Mouse (Mus musculus) cerebellum, adult 9-11 months (tissue): ENCODE measurements around the gene Brd2.
A peak's percentile ranks its signal among the peaks of the same experiment; 100 is the strongest.

ENCODE experiments used
- DNase-seq: peaks from one replicate; pipeline ENCODE4 v3.0.0; 2022

Brd2 gene

GRCm38 (mm10) chr17:34130073-34130947 lies 7.9 kb upstream of the Brd2 start:
- no peak for DNase-seq

GRCm38 (mm10) chr17:34128944-34129791 lies 6.7 kb upstream of the Brd2 start:
- no peak for DNase-seq

DNA sequence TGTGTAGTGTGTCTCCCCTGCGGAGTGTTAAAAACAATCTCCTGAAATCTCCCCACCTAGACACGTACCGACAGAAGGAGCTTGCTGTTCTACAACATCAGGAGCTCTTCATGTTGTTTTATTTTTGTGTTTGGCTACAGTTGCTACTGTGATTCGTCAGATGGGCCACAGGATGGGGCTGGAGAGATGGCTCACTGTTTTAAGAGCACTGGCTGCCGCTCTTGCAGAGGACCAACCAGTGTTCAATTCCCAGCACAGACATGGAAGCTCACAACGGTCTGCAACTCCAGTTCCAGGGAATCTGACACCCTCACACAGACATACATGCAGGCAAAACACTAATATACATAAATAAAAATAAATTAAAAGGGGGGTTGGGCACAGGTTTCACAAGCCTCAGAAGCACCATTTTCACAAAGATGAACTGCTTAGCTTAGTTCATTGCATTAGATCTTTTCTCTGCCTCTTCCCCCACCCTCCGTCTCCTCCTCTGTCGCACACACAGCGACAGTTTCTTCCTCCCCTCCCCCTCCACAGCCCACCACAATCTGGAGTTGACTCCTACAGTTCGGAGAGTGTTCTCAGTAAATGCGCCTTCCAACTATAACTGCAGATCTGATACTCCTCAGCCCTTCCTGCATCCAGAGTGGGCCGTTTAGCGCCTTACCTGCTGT lies 6.0 kb upstream of the Brd2 start:
- DNase-seq, result no peak

DNA sequence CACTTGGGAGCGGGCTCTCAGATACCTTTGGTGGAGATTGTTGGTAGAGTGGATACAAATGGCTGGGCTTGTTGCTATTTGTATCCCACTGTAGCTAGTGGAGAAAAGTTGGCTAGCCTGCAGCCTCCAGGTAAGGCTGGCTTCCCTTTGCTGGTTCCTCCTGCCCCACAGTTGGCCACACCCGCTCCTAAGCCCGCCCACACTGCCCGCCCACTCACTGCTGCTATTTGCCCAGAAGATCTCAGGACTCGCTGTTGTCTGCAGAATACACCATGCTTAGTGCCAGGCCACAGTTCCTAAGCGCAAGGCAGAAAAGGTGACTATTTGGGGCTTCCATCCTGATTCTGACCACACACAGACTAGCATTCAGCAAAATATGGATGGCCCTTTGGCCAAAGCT lies 5.0 kb upstream of the Brd2 start:
- DNase-seq, result peak; percentile 80

DNA sequence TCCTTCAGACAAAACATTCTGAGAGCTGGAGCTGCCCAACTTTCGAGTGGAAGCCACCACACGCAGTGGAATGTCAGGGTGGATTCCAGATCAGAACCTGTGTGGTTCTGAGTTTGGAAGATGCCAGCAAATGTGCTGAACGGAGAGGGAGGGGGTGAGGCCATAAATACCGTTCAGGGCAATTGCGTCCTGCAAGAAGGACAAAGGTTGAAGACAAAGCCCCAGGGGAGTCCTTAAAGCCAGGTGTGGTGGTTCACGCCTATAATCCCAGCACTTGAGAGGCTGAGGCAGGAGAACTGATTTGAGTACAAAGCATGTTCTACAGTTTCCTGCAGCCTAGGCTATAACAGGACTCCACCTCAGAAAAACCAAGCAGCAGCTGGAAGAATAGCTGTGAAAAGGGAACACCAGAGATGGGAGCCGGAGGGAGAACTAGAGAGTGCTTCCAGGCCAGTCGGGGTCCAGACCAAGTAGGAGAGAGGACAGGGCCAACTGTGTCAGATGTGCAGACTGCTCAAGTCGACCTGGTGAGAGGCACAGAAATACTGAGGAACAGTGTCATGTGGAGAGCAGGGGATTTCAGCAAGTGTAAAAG lies 4.5 kb upstream of the Brd2 start:
- no peak for DNase-seq

DNA sequence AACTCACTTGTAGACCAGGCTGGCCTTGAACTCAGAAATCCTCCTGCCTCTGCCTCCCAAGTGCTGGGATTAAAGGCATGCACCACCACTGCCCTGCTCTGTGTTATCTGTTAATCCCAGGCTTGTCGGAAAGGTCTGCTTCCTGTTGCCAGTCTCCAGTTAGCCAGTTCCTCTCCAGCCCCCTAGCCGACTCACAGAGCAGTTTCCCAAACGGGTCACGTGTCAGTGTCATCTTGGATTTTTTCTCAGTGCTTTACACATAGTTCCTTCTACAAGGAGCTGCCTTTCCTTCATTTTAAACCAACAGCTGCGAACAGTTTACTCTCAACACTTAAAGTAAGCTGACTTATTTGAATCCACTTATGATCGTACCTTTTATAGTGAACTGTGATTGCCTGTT lies 2.2 kb upstream of the Brd2 start:
- no peak for DNase-seq

DNA sequence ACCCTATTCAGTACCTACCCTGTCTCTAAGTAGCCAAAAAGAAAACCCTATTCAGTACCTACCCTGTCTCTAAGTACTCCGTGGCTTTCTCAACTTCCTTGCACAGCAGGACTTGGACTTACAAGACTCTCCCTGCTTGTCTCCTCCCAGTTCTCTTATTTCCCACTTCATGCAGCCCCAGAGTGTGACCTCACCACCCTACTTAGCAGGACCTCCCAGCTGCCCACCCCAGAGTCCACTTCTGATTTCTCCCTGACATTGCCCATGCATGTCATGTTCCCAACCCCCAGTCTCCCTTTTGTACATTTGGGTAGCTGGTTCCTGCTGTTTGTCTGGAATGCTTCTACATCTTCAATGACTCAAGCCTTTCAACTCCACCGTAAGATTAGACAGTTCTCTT lies 1.1 kb upstream of the Brd2 start:
- DNase-seq, result no peak

DNA sequence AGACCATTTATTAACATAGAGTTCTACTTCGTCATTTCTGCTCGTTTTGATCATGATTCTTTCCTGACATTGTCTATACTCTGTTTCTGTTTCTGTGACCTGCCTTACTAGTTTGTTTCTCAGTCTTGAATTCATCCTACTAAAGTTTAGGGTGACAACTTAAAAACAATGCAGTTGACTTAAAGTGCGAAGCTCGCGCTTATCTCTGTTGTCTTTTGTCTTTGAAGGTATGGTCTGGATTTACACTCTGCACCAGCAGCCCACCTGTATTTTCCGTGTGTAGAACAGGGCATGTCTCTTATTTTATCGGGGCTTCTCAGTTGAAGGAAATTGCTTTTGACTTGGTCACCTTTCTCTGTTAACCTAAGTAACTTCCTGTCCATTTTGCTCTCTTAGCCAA lies 677 bp upstream of the Brd2 start:
- DNase-seq, result no peak

DNA sequence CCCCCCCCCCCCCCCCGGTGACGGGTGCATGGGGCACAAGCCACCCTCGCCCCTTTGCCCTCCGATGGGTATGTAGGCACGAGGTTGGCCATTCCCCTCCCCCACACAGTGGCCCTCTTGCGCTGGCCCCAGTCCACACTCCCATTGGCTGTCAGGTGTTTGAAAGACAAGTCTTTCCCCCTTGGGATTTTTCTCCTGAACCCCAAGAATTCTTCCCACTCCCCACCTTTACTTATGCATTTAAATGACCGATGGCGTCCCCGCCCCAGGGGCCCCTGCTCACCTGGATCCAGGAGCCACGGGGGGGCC lies 601 bp downstream of the Brd2 start:
- peak; percentile 89 for DNase-seq

GRCm38 (mm10) chr17:34121172-34121878 lies 1.1 kb downstream of the Brd2 start:
- DNase-seq, result peak; percentile 92

DNA sequence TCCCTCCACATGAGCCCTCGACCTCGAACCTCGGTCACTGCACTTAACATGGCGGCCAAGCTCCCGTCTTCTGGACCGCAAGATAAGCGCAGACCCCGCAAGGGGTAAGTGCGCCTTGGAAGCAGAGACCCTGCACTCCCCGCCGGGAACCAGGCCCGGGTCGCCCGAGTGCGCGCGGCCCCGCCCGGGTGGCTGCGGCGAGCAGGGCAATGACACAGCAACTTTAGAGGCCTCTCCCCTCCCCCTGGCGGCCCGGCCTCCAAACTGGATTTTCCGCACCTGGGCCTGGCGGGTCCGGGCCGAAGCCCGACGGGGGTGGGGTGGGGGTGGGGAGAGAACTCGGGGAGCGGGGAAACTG lies 1.6 kb downstream of the Brd2 start:
- peak; percentile 90 for DNase-seq

- DNase-seq, result peak; percentile 93
Observed at GRCm38 (mm10) chr17:34120180-34120723, 2.2 kb downstream of the Brd2 start.

GRCm38 (mm10) chr17:34119249-34120179 lies 2.9 kb downstream of the Brd2 start, which contains the start of gene H2-DMa:
Gene H2-DMa (plus strand): TSS chr17:34119541.
- peak; percentile 100 for DNase-seq

DNA sequence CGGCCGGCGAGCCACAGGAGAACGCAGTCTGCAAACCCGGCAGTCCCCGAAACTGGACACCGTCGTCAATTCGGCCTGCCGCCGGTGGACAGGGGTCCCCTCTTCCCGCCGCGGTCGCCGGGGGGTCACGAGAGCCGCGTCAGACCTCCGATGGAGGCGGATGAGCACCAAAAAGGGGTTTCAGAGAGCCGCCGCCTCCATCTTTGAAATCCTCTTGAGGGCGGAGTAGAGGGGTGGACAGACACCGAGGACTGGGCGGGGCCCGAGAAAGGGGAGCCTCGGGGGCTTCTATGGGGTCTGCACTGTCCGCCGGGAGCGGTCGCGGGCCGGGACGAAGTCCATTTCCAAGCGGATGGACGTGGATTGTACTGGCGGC lies 3.6 kb downstream of the Brd2 start:
- no peak for DNase-seq

DNA sequence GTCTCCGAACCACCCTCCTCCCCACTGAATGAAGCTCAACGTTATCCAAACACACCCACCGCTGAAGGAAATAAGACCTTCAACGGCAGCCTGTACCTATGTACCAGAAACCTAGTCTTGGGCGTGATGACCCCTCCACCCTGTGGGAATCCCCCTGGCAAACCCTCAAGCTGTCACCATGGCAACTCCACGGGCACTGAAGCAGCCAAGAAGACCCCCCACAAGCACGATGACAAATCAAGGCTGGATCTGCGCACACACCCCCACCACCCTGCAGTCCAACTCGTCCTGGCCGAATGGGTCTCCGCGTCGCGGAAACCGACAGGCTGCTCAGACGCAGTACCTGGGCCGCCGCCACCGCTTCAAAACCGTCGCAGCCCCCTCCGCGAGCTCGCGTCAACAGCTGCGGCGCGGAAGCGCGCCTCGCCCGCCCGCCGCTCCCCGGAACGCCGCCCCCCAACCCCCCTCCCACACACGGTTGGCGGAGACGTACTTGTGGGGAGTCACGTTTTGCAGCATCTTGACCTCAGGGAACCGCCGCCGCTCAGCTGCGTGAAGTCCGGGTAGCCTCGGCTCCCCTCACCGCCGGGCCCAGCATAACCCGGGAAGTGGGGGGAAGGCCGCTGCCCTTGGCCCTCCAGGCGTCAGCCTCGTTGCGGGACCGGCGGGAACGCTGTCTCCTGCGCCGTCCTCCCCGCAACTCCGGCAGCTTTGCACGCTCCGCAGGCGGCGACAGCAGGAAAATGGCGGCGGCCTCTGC lies 4.1 kb downstream of the Brd2 start:
- peak; percentile 82 for DNase-seq

GRCm38 (mm10) chr17:34117421-34118112 lies 4.9 kb downstream of the Brd2 start:
- peak; percentile 51 for DNase-seq

- no peak for DNase-seq
Observed at GRCm38 (mm10) chr17:34116736-34117370, 5.6 kb downstream of the Brd2 start.

- no peak for DNase-seq
Observed at GRCm38 (mm10) chr17:34114114-34114513, 8.3 kb downstream of the Brd2 start.

DNA sequence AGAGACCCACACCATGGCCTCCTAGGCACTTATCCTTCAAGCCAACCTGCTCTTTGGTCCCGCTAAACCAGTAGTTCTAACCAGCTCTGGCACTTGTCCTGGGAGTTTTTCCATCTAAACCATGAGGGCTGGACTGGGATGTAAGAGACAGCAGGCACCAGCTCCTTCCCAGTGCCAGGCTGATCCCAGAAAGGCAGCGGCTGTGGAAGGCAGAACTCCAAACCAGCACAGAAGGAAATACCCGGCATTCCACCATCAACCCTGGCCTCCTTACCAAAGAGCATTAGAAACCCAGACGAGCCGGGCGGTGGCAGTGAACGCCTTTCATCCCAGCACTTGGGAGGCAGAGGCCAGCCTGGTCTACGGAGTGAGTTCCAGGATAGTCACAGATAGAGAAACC lies 12.1 kb downstream of the Brd2 start:
- peak; percentile 23 for DNase-seq
